Mouse (Mus musculus) liver, adult 2 months (tissue): ENCODE measurements at regions not wholly inside any gene's neighbourhood (a gene's known extent, or its start where the extent isn't known, plus 50 kb on each side); places are given as distances from the start of the nearest gene placed in this dataset.

Experiments used
- DNase-seq: peaks from one replicate; pipeline ENCODE4 v3.0.0-alpha.2; 2011; ENCODE audit warnings: low read depth, low spot score; ENCODE audit errors: extremely low read depth
- H3K27ac ChIP-seq: fragments of 200-500 bp; replicated peaks from 2 replicates; pipeline ENCODE4 v1.5.1; 2012; ENCODE audit warnings: low read depth, mild to moderate bottlenecking, control low read depth, inconsistent platforms, low read length; ENCODE audit not compliant: insufficient read depth
- H3K27me3 ChIP-seq: fragments of 200-500 bp; 2 replicates; pipeline ENCODE4 v1.6.1; 2012; ENCODE audit warnings: mild to moderate bottlenecking, moderate library complexity, low read length, inconsistent platforms; ENCODE audit not compliant: control insufficient read depth, insufficient read depth
- H3K36me3 ChIP-seq: fragments of 200-500 bp; 2 replicates; pipeline ENCODE4 v1.6.1; 2012; ENCODE audit warnings: low read length, inconsistent platforms; ENCODE audit not compliant: control insufficient read depth, insufficient read depth
- H3K4me1 ChIP-seq: fragments of 200-500 bp; 2 replicates; pipeline ENCODE4 v1.6.1; 2011; ENCODE audit warnings: low read length; ENCODE audit not compliant: control insufficient read depth, insufficient read depth
- H3K4me3 ChIP-seq: fragments of 200-500 bp; 2 replicates; pipeline ENCODE4 v1.5.1; 2011; ENCODE audit warnings: low read depth, mild to moderate bottlenecking, control low read depth, low read length, moderate library complexity; ENCODE audit not compliant: insufficient read depth
- H3K79me2 ChIP-seq: fragments of 200-500 bp; 2 replicates; pipeline ENCODE4 v1.6.1; 2012; ENCODE audit warnings: inconsistent platforms, mild to moderate bottlenecking, low read length, moderate library complexity; ENCODE audit not compliant: control insufficient read depth, insufficient read depth
- H3K9ac ChIP-seq: fragments of 200-500 bp; 2 replicates; pipeline ENCODE4 v1.6.1; 2012; ENCODE audit warnings: low read depth, mild to moderate bottlenecking, control low read depth, inconsistent platforms, low read length
- CTCF ChIP-seq: fragments of 200-500 bp; IDR thresholded peaks from 2 replicates; pipeline ENCODE4 v1.5.1; 2011; ENCODE audit warnings: low read depth, low read length, control low read depth
- POLR2A ChIP-seq: fragments of 200-500 bp; IDR thresholded peaks from 2 replicates; pipeline ENCODE4 v1.6.1; 2011; ENCODE audit warnings: low read length, control low read depth; ENCODE audit not compliant: insufficient read depth; ENCODE audit errors: extremely low read depth
- WGBS: fragments of 180-500 bp; shearing (Covaris S2); methylation state at CpG from one replicate; pipeline ENCODE4 v1.1.7; 2018; 5-methylcytosine and 5-hydroxymethylcytosine counted together

DNA sequence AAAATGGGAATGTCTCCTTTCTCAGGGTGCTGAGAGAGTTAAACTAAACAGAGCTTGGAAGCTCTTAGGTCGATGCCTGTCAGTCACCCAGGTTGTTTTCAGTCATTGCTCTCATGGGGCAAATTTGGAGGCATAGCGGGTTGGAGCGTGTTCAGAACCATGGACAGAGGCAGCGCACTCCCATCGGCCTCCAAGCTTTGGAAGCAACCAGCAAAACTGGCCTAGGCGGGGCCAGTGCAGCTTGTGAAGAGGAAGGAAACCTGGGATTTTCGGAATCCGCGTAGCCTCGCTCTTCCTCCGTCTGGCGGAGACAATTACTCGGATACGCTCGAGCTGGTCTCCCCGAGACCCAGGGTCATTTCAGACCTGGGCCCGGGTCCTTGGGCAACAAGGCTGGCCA is 63.4 kb upstream of the Pax2 start:
- peak; percentile 6 for DNase-seq
- no peak overlapping the region for H3K27ac ChIP-seq
- WGBS = 4% methylated on average over 17 of the region's 17 CpGs
- H3K4me3 ChIP-seq = no peak overlapping the region
- TF ChIP-seq POLR2A (no peak), CTCF (no peak)
- no peaks in the 10 kb centered on the region for H3K4me1 ChIP-seq
- H3K9ac ChIP-seq = no peak overlapping the region
- H3K36me3 ChIP-seq = no peaks in the 10 kb centered on the region
- peaks cover 19% of the 10 kb centered on the region; the same call in 1 of the 2 replicates for H3K27me3 ChIP-seq
- H3K79me2 ChIP-seq = no peaks in the 10 kb centered on the region

GRCm38 (mm10) chr19:44692816-44693215 is 63.0 kb upstream of the Pax2 start:
- no peak for DNase-seq

DNA sequence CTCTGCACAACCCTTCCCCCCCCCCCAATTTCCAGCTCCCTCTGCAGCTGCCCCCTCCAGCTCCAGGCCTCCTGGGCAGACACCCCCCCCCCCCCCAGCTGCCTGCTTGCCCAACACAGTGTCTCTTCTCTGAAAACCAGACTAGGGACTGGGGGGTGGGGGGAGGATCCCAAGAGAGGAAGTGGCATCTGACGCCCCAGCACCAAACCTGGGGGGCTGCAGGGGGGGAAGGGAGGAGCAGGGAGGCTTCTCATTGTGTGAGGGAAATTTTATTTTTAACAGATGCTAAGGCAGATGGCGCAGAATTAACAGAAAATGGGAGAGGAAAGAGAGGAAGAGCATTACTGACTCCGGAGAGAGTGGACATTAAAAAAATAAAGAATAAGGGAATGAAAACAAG is 60.5 kb upstream of the Pax2 start:
- Histone ChIP-seq H3K4me3 (no peak overlapping the region), H3K27ac (no peak overlapping the region), H3K79me2 (no peaks in the 10 kb centered on the region), H3K36me3 (no peaks in the 10 kb centered on the region), H3K9ac (no peak overlapping the region), H3K27me3 (peaks cover 21% of the 10 kb centered on the region; the same call in 1 of the 2 replicates), H3K4me1 (no peaks in the 10 kb centered on the region)
- no peak for DNase-seq
- TF ChIP-seq POLR2A (no peak), CTCF (no peak)
- 18% methylated on average over 3 of the region's 3 CpGs for WGBS

More at GRCm38 (mm10) chr19:44692816-44693215, 63.0 kb upstream of the Pax2 start:
- no peaks in the 10 kb centered on the region for H3K4me1 ChIP-seq
- peaks cover 19% of the 10 kb centered on the region; the same call in 1 of the 2 replicates for H3K27me3 ChIP-seq
- H3K27ac ChIP-seq = no peak overlapping the region
- TF ChIP-seq CTCF (no peak), POLR2A (no peak)
- no peak overlapping the region for H3K9ac ChIP-seq
- no peaks in the 10 kb centered on the region for H3K79me2 ChIP-seq
- no peaks in the 10 kb centered on the region for H3K36me3 ChIP-seq
- 6% methylated on average over 16 of the region's 16 CpGs for whole genome bisulfite sequencing
- H3K4me3 ChIP-seq = no peak overlapping the region

- Histone ChIP-seq H3K9ac (no peak overlapping the region), H3K4me3 (no peak overlapping the region), H3K79me2 (no peaks in the 10 kb centered on the region), H3K4me1 (no peaks in the 10 kb centered on the region), H3K27ac (no peak overlapping the region), H3K27me3 (peaks cover 21% of the 10 kb centered on the region; the same call in 1 of the 2 replicates), H3K36me3 (no peaks in the 10 kb centered on the region)
- 27% methylated on average over 8 of the region's 8 CpGs for WGBS
- TF ChIP-seq CTCF (no peak), POLR2A (no peak)
- DNase-seq = no peak
Measured at GRCm38 (mm10) chr19:44696059-44696712, 59.7 kb upstream of the Pax2 start.

- Histone ChIP-seq H3K27ac (no peak overlapping the region), H3K4me3 (no peak overlapping the region), H3K4me1 (no peaks in the 10 kb centered on the region), H3K79me2 (no peaks in the 10 kb centered on the region), H3K36me3 (no peaks in the 10 kb centered on the region), H3K9ac (no peak overlapping the region), H3K27me3 (peaks cover 21% of the 10 kb centered on the region; the same call in 1 of the 2 replicates)
- WGBS = 59% methylated on average over 9 of the region's 9 CpGs
- TF ChIP-seq CTCF (no peak), POLR2A (no peak)
- no peak for DNase-seq
Measured at GRCm38 (mm10) chr19:44696773-44697172, 59.1 kb upstream of the Pax2 start.
